Mouse (Mus musculus): Measurements from ENCODE around the gene Brd1. TPM values are rescaled to one million over a fixed set of nuclear protein-coding genes. Genes with fewer than 3 reads are reported as not detected.
"Not testable (repeated sequence)": the region's sequence is repeated elsewhere in the genome, so short reads cannot be mapped to it uniquely, and the experiment has no call there.

Gene Brd1
- polyA plus RNA-seq, 1 experiment from 2014 or later: 5.6 TPM

GRCm38 (mm10) chr15:88708657-88709511, 25.1 kb downstream of the Brd1 start:
- 85% methylated on average over 13 of the region's 13 CpGs for WGBS (ENCODE audit: insufficient replicate concordance)
- no peaks in the 10 kb centered on the region for H3K9me3 ChIP-seq (ENCODE audit: low read length)
- ATAC-seq (no peak), DNase-seq (no peak)
- no peak overlapping the region for H3K9ac ChIP-seq (replicated peaks)
- no peak overlapping the region for H3K4me2 ChIP-seq (ENCODE audit: low read depth, low read length)
- no peak for TF ChIP-seq EP300 (IDR thresholded peaks at IDR 0.05; ENCODE audit: low read depth)
- TF ChIP-seq CTCF (IDR thresholded peaks at IDR 0.05; ENCODE audit: low read depth): no peak
- H3K36me3 ChIP-seq (replicated peaks; ENCODE audit: insufficient read depth, low read length): peaks cover 85% of the 10 kb centered on the region
- H3K4me3 ChIP-seq (ENCODE audit: low read depth, low read length): no peak overlapping the region
- no peak overlapping the region for H3K27ac ChIP-seq (ENCODE audit: low read depth)
- H3K27me3 ChIP-seq (ENCODE audit: insufficient read depth, low read length): no peaks in the 10 kb centered on the region
- H3K4me1 ChIP-seq (ENCODE audit: insufficient read depth): 0 out of 2 replicates have a peak, but pooled peaks cover 6% of the 10 kb centered on the region

GRCm38 (mm10) chr15:88708204-88708603, 25.8 kb downstream of the Brd1 start:
- DNase-seq (no peak), ATAC-seq (no peak)
- no peaks in the 10 kb centered on the region for H3K9me3 ChIP-seq (ENCODE audit: low read length)
- H3K27me3 ChIP-seq (ENCODE audit: insufficient read depth, low read length): no peaks in the 10 kb centered on the region
- no peak for TF ChIP-seq EP300 (IDR thresholded peaks at IDR 0.05; ENCODE audit: low read depth)
- no peak overlapping the region for H3K27ac ChIP-seq (ENCODE audit: low read depth)
- 0 out of 2 replicates have a peak, but pooled peaks cover 6% of the 10 kb centered on the region for H3K4me1 ChIP-seq (ENCODE audit: insufficient read depth)
- WGBS (ENCODE audit: insufficient replicate concordance): 90% methylated on average over 5 of the region's 5 CpGs
- H3K4me3 ChIP-seq (ENCODE audit: low read depth, low read length): no peak overlapping the region
- H3K36me3 ChIP-seq (replicated peaks; ENCODE audit: insufficient read depth, low read length): peaks cover 84% of the 10 kb centered on the region
- H3K4me2 ChIP-seq (ENCODE audit: low read depth, low read length): no peak overlapping the region
- no peak overlapping the region for H3K9ac ChIP-seq (replicated peaks)

GRCm38 (mm10) chr15:88706987-88707386, 27.0 kb downstream of the Brd1 start:
- H3K36me3 ChIP-seq (replicated peaks; ENCODE audit: insufficient read depth, low read length): peaks cover 78% of the 10 kb centered on the region
- not testable (repeated sequence) for ATAC-seq; H3K4me1 ChIP-seq (ENCODE audit: insufficient read depth); H3K4me3 ChIP-seq (ENCODE audit: low read depth, low read length); H3K27me3 ChIP-seq (ENCODE audit: insufficient read depth, low read length); H3K4me2 ChIP-seq (ENCODE audit: low read depth, low read length); H3K9me3 ChIP-seq (ENCODE audit: low read length); H3K27ac ChIP-seq (ENCODE audit: low read depth); DNase-seq; H3K9ac ChIP-seq (replicated peaks)
- 80% methylated on average over 13 of the region's 13 CpGs for WGBS (ENCODE audit: insufficient replicate concordance)

- 0 out of 2 replicates have a peak, but pooled peaks cover 6% of the 10 kb centered on the region for H3K4me1 ChIP-seq (ENCODE audit: insufficient read depth)
Observed at GRCm38 (mm10) chr15:88706320-88706719, 27.7 kb downstream of the Brd1 start.

GRCm38 (mm10) chr15:88704284-88704683, 29.7 kb downstream of the Brd1 start:
- Histone ChIP-seq H3K9me3 (ENCODE audit: low read length) (no peaks in the 10 kb centered on the region), H3K4me2 (ENCODE audit: low read depth, low read length) (no peak overlapping the region), H3K36me3 (replicated peaks; ENCODE audit: insufficient read depth, low read length) (peaks cover 81% of the 10 kb centered on the region), H3K27ac (ENCODE audit: low read depth) (peak overlapping the region; percentile 22; the same call in 1 of the 2 replicates), H3K9ac (replicated peaks) (no peak overlapping the region), H3K4me1 (ENCODE audit: insufficient read depth) (peaks cover 9% of the 10 kb centered on the region; the same call in 1 of the 2 replicates), H3K4me3 (ENCODE audit: low read depth, low read length) (no peak overlapping the region), H3K27me3 (ENCODE audit: insufficient read depth, low read length) (no peaks in the 10 kb centered on the region)
- TF ChIP-seq EP300 (IDR thresholded peaks at IDR 0.05; ENCODE audit: low read depth) (no peak), CTCF (IDR thresholded peaks at IDR 0.05; ENCODE audit: low read depth) (no peak)
- DNase-seq (no peak), ATAC-seq (peak; percentile 74; the same call in 1 of the 2 replicates)
- 62% methylated on average over 1 of the region's 1 CpGs for WGBS (ENCODE audit: insufficient replicate concordance)

More at GRCm38 (mm10) chr15:88706320-88706719, 27.7 kb downstream of the Brd1 start:
- H3K27ac ChIP-seq (ENCODE audit: low read depth): no peak overlapping the region
- no peak overlapping the region for H3K9ac ChIP-seq (replicated peaks)
- DNase-seq (no peak), ATAC-seq (no peak)
- TF ChIP-seq EP300 (IDR thresholded peaks at IDR 0.05; ENCODE audit: low read depth): no peak
- TF ChIP-seq CTCF (IDR thresholded peaks at IDR 0.05; ENCODE audit: low read depth): no peak
- H3K36me3 ChIP-seq (replicated peaks; ENCODE audit: insufficient read depth, low read length): peaks cover 77% of the 10 kb centered on the region
- no peaks in the 10 kb centered on the region for H3K27me3 ChIP-seq (ENCODE audit: insufficient read depth, low read length)
- no peaks in the 10 kb centered on the region for H3K9me3 ChIP-seq (ENCODE audit: low read length)
- H3K4me2 ChIP-seq (ENCODE audit: low read depth, low read length): no peak overlapping the region
- WGBS (ENCODE audit: insufficient replicate concordance): 92% methylated on average over 6 of the region's 6 CpGs
- no peak overlapping the region for H3K4me3 ChIP-seq (ENCODE audit: low read depth, low read length)

GRCm38 (mm10) chr15:88702501-88702900, 31.5 kb downstream of the Brd1 start:
- H3K9me3 ChIP-seq (ENCODE audit: low read length): no peaks in the 10 kb centered on the region
- 85% methylated on average over 3 of the region's 3 CpGs for WGBS (ENCODE audit: insufficient replicate concordance)
- H3K27ac ChIP-seq (ENCODE audit: low read depth): no peak overlapping the region
- no peak overlapping the region for H3K9ac ChIP-seq (replicated peaks)
- H3K4me1 ChIP-seq (ENCODE audit: insufficient read depth): peaks cover 9% of the 10 kb centered on the region; the same call in 1 of the 2 replicates
- DNase-seq: no peak
- no peak for TF ChIP-seq CTCF (IDR thresholded peaks at IDR 0.05; ENCODE audit: low read depth)
- no peak for TF ChIP-seq EP300 (IDR thresholded peaks at IDR 0.05; ENCODE audit: low read depth)
- peaks cover 66% of the 10 kb centered on the region for H3K36me3 ChIP-seq (replicated peaks; ENCODE audit: insufficient read depth, low read length)
- no peaks in the 10 kb centered on the region for H3K27me3 ChIP-seq (ENCODE audit: insufficient read depth, low read length)
- H3K4me3 ChIP-seq (ENCODE audit: low read depth, low read length): no peak overlapping the region
- H3K4me2 ChIP-seq (ENCODE audit: low read depth, low read length): no peak overlapping the region
- ATAC-seq: no peak

All from liver, postnatal 0 days (tissue).